Mouse (Mus musculus) lung, adult 2 months (tissue): ENCODE measurements at regions not wholly inside any gene's neighbourhood (a gene's known extent, or its start where the extent isn't known, plus 50 kb on each side); places are given as distances from the start of the nearest gene placed in this dataset.

Experiments used
- DNase-seq: peaks from one replicate; pipeline ENCODE4 v3.0.0; 2022
- H3K4me1 ChIP-seq: fragments of 200-500 bp; 2 replicates; pipeline ENCODE4 v1.6.1; 2011; ENCODE audit warnings: low read length; ENCODE audit not compliant: control insufficient read depth, insufficient read depth
- H3K4me3 ChIP-seq: fragments of 200-500 bp; replicated peaks from 2 replicates; pipeline ENCODE3; 2011; ENCODE audit warnings: low read depth, mild to moderate bottlenecking, control low read depth, low read length; ENCODE audit errors: extremely low read depth
- CTCF ChIP-seq: fragments of 200-500 bp; IDR thresholded peaks from 2 replicates; pipeline ENCODE4 v1.5.1; 2011; ENCODE audit warnings: mild to moderate bottlenecking, low read length, control low read depth; ENCODE audit not compliant: insufficient read depth
- POLR2A ChIP-seq: fragments of 200-500 bp; IDR thresholded peaks from 2 replicates; pipeline ENCODE4 v1.6.1; 2011; ENCODE audit warnings: low read depth, mild to moderate bottlenecking, control low read depth, low read length, borderline replicate concordance; ENCODE audit errors: extremely low read depth
- WGBS: fragments of 180-500 bp; shearing (Covaris S2); methylation state at CpG from one replicate; pipeline ENCODE4 v1.1.7; 2018; 5-methylcytosine and 5-hydroxymethylcytosine counted together

DNA sequence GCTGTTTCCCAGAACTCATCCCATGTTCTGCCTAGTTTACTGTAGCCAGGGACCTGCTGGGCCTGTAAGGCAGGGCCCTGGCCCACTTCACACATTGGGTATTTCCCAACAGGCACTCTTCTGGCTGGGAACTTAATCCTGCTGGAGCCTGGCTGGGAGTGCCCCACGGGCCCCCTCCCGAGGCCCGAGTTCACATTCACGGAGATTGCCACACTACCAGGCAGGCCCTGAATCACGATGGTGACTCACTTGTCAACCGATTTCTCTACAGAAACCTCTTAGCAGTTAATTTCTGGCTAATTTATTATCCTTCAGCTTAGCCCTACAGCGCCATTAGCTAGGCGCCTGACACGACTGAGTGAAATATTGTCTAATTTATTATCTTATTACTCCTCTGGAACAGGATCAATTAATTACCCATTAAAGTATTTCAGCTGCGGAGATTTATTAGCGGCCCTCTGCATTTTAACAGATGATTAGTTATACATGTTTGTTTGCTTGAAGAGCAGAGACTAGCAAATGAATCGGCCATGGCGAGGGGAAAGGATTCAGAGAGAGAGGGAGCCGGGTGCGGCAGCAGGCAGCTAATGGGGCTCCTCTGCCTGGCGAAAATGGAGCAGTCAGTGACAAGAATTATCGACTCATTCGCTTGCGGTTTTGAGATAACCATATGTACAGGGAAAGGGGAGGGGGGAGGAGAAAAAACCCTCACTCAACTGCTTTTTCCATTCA, 229.7 kb upstream of the Zfp703 start:
- Histone ChIP-seq H3K4me3 (no peak overlapping the region), H3K4me1 (no peaks in the 10 kb centered on the region)
- WGBS, result 54% methylated on average over 19 of the region's 19 CpGs
- no peak for TF ChIP-seq POLR2A
- no peak for TF ChIP-seq CTCF
- peak; percentile 28 for DNase-seq

DNA sequence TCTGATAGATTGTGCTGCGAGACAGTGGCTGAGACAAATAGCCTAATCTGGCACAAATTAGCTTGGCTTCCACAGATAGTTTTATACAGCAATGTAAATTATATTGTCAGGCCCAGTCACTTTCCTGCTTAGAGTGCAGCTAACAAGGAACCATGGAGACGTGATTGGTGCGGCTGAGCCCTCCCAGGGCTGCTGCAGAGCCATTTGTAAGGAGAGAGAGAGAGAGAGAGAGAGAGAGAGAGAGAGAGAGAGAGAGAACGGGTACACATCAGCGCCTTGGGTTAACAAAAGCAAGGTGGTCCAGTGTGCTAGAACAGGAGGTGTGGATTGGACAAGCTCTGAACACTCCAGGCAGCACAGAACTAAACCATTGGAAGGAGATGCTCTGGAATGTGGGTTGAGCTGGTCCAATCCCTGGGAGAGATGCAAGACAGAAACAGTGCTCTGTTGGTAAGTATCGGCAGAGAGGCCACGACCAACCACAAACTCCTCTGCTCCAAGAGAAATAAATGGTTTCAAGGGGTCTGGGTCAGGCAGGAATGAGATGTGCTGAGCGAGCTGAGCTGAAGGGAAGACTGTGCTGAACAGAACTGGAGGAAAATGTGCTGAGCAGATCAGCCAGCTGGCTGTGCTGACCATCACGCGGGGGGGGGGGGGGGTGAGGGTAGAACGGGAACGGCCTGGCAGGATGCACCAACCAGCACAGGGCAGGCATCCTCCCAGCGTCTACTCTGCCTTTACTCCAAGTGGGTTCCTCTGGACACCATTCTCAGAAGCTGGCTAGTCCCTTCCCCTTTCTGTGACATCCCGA, 228.8 kb upstream of the Zfp703 start:
- Histone ChIP-seq H3K4me1 (no peaks in the 10 kb centered on the region), H3K4me3 (no peak overlapping the region)
- DNase-seq, result no peak
- 55% methylated on average over 14 of the region's 14 CpGs for WGBS
- TF ChIP-seq CTCF (no peak), POLR2A (no peak)

GRCm38 (mm10) chr8:26748972-26749291, 228.2 kb upstream of the Zfp703 start:
- H3K4me3 ChIP-seq, result no peak overlapping the region
- DNase-seq, result no peak
- 62% methylated on average over 1 of the region's 1 CpGs for WGBS
- no peak for TF ChIP-seq CTCF
- no peak for TF ChIP-seq POLR2A
- H3K4me1 ChIP-seq, result no peaks in the 10 kb centered on the region

DNA sequence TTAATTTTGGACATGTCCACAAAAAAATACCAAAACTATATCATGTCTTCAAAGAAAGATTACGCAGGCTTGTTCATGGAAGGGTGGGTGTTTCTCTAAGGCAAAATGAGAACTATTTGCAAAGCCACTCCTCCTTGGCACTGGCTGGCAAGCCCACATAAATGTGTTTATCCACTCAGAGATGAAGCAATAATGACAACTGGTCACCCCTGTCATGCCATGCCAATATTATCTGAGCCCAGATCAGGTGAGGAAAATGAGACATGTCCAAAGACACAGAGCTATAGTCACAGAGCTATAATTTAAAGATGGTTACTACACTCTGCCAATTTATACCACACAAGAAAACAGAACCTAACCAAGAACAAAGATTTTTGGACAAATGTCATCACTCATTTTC, 227.0 kb upstream of the Zfp703 start:
- H3K4me1 ChIP-seq, result no peaks in the 10 kb centered on the region
- WGBS, result 75% methylated on average over 1 of the region's 1 CpGs
- TF ChIP-seq CTCF (no peak), POLR2A (no peak)
- no peak overlapping the region for H3K4me3 ChIP-seq
- DNase-seq, result no peak

GRCm38 (mm10) chr8:26751651-26752050, 225.5 kb upstream of the Zfp703 start:
- DNase-seq, result no peak
- Histone ChIP-seq H3K4me3 (no peak overlapping the region), H3K4me1 (no peaks in the 10 kb centered on the region)
- WGBS, result 86% methylated on average over 5 of the region's 5 CpGs
- TF ChIP-seq POLR2A, result no peak
- TF ChIP-seq CTCF, result no peak

DNA sequence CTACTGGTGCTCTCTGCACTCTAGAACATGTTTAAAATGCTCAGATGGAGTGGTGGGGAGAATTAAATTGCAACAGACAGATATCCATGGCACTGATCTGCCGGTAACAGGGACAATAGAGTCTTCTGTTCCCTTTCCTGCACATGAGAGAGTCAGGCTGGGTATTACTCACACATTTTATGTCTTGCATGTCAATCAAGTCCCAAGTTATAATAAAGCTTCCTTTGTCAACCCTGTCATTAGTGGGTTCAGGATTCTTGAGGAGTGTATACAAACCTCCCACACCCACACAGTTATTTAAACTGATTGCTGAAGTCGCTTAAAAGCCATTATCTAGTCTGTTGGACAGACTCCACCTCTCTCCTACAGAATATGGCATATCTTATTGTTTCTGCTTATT, 220.7 kb upstream of the Zfp703 start:
- no peak for DNase-seq
- TF ChIP-seq POLR2A (no peak), CTCF (no peak)
- Histone ChIP-seq H3K4me1 (no peaks in the 10 kb centered on the region), H3K4me3 (no peak overlapping the region)
- WGBS, result 69% methylated on average over 2 of the region's 2 CpGs

GRCm38 (mm10) chr8:26760726-26761125, 216.4 kb upstream of the Zfp703 start:
- no peak overlapping the region for H3K4me3 ChIP-seq
- WGBS, result 96% methylated on average over 1 of the region's 1 CpGs
- DNase-seq, result no peak
- TF ChIP-seq CTCF, result no peak
- TF ChIP-seq POLR2A, result no peak
- H3K4me1 ChIP-seq, result no peaks in the 10 kb centered on the region

DNA sequence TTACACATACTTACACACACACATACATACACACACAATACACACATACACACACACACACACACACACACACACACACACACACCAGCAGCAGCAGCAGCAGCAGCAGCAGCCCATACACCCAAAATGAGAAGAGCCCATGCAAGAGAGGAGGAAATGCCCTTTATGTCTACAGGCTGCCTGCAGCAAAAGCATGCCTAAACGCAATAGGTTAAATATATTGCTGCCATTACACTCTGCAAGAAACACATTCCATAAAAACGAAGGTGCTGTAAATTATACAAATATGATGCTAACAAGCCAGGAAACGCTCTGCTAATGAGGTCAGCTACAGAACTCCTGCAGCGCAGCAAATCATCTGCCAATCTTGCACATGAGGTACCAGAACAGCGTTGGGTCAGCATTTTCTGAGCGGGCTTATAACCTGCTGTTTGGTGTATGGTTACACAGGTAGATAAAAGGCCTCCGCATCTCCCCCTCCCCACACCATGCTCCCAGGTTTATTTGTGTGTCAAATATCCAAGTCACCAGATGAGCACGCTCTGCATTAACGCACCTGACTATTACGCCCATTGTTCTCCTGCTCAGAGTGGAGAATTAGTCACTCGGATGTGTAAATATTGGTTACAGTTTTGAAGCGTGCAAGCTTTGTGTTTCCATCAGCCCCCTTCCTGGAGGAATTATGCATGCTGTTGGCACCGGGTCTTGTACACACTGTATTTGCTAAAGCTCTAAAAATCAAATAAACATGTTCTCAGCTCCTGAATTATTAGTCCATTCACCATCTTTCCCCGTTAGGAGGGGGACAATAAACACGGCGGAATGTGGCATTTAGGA, 214.0 kb upstream of the Zfp703 start:
- no peak for TF ChIP-seq POLR2A
- TF ChIP-seq CTCF, result no peak
- 55% methylated on average over 16 of the region's 16 CpGs for WGBS
- Histone ChIP-seq H3K4me3 (no peak overlapping the region), H3K4me1 (no peaks in the 10 kb centered on the region)
- no peak for DNase-seq

GRCm38 (mm10) chr8:26768474-26769229, 208.5 kb upstream of the Zfp703 start:
- Histone ChIP-seq H3K4me1 (no peaks in the 10 kb centered on the region), H3K4me3 (no peak overlapping the region)
- WGBS, result 75% methylated on average over 10 of the region's 10 CpGs
- no peak for TF ChIP-seq POLR2A
- no peak for DNase-seq
